30 mouse cellular contexts compared by ENCODE assay signal in the genomic region with DNA sequence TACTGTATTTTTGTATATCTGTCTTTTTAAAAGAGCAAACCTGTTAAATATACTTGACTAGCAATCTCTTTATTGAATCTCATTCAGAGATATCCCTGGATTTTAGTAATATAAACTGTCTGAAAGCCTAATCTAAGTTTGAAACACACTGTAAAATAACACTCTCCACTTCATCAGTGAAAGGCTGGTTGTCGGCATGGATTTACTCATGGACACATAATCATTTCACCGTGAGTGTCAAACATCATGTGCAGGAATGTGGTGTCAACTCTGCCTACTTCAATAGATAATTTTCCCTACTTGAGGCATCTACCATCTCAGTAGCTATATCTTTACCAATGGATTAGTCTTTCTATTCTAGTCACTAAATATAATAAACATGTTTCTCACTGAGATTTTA.
"Had no signal": no experiment of that assay in that cellular context is flagged by ENCODE, and none has a peak within 500 bp of the region (broad histone marks: within the 10 kb centered on the region; RNA-seq: fewer than 3 reads in every experiment).

No protein-coding gene starts in this region.

- H3K9ac ChIP-seq: limb, embryonic 12.5 days; limb, embryonic 13.5 days; limb, embryonic 15.5 days; liver, embryonic 12.5 days; liver, embryonic 13.5 days; liver, embryonic 14.5 days; liver, embryonic 15.5 days; liver, postnatal 0 days; lung, embryonic 15.5 days; midbrain, embryonic 12.5 days; midbrain, embryonic 13.5 days; midbrain, embryonic 15.5 days; neural tube, embryonic 12.5 days had no signal

- H3K4me2 ChIP-seq: limb, embryonic 12.5 days; limb, embryonic 13.5 days; limb, embryonic 15.5 days; liver, embryonic 11.5 days; liver, embryonic 12.5 days; liver, embryonic 13.5 days; liver, embryonic 15.5 days; lung, embryonic 15.5 days; midbrain, embryonic 11.5 days; midbrain, embryonic 12.5 days; midbrain, embryonic 13.5 days; midbrain, embryonic 15.5 days; neural tube, embryonic 12.5 days had no signal

- ATAC-seq: liver, embryonic 12.5 days; liver, postnatal 0 days; lung, postnatal 0 days; midbrain, embryonic 13.5 days; midbrain, embryonic 15.5 days; midbrain, embryonic 16.5 days had no signal

- H3K4me1 ChIP-seq: limb, embryonic 10.5 days; limb, embryonic 12.5 days; limb, embryonic 13.5 days; limb, embryonic 15.5 days; liver, embryonic 12.5 days; liver, embryonic 13.5 days; liver, embryonic 15.5 days; lung, embryonic 15.5 days; megakaryocyte, embryonic 14.5 days; midbrain, embryonic 10.5 days; midbrain, embryonic 12.5 days; midbrain, embryonic 13.5 days; midbrain, embryonic 15.5 days; neural tube, embryonic 12.5 days had no signal

- H3K27ac ChIP-seq: left cerebral cortex, adult 2 months; limb, embryonic 10.5 days; limb, embryonic 12.5 days; limb, embryonic 13.5 days; limb, embryonic 15.5 days; liver, embryonic 12.5 days; liver, embryonic 13.5 days; liver, embryonic 14.5 days; liver, embryonic 15.5 days; lung, embryonic 15.5 days; macrophage; midbrain, embryonic 10.5 days; midbrain, embryonic 12.5 days; midbrain, embryonic 13.5 days; midbrain, embryonic 15.5 days; neural tube, embryonic 12.5 days had no signal

- H3K4me3 ChIP-seq: left cerebral cortex, adult 2 months; limb, embryonic 10.5 days; limb, embryonic 12.5 days; limb, embryonic 13.5 days; limb, embryonic 15.5 days; liver, embryonic 12.5 days; liver, embryonic 13.5 days; liver, embryonic 15.5 days; lung, embryonic 15.5 days; megakaryocyte, embryonic 14.5 days; midbrain, embryonic 10.5 days; midbrain, embryonic 12.5 days; midbrain, embryonic 13.5 days; midbrain, embryonic 15.5 days; myocyte; neural tube, embryonic 12.5 days had no signal

- H3K36me3 ChIP-seq: limb, embryonic 10.5 days; limb, embryonic 12.5 days; limb, embryonic 13.5 days; limb, embryonic 15.5 days; liver, embryonic 12.5 days; liver, embryonic 13.5 days; liver, embryonic 15.5 days; lung, embryonic 15.5 days; midbrain, embryonic 10.5 days; midbrain, embryonic 12.5 days; midbrain, embryonic 13.5 days; midbrain, embryonic 15.5 days; neural tube, embryonic 12.5 days had no signal

- DNase-seq: left cerebral cortex, postnatal 4 days; liver; liver, embryonic 13.5 days; liver, postnatal 0 days; lung, adult 2 months; lung, postnatal 14 days; lung, postnatal 36 days; lung, postnatal 4 days; midbrain, embryonic 14.5 days had no signal

- H3K9me3 ChIP-seq: limb, embryonic 10.5 days; limb, embryonic 12.5 days; limb, embryonic 13.5 days; limb, embryonic 15.5 days; liver, embryonic 12.5 days; liver, embryonic 13.5 days; liver, embryonic 15.5 days; lung, embryonic 15.5 days; megakaryocyte, embryonic 14.5 days; midbrain, embryonic 10.5 days; midbrain, embryonic 12.5 days; midbrain, embryonic 13.5 days; midbrain, embryonic 15.5 days; neural tube, embryonic 12.5 days had no signal

- H3K27me3 ChIP-seq: limb, embryonic 12.5 days; limb, embryonic 13.5 days; limb, embryonic 15.5 days; liver, embryonic 12.5 days; liver, embryonic 13.5 days; liver, embryonic 15.5 days; lung, embryonic 15.5 days; megakaryocyte, embryonic 14.5 days; midbrain, embryonic 12.5 days; midbrain, embryonic 13.5 days; midbrain, embryonic 15.5 days; neural tube, embryonic 12.5 days had no signal
